ENCODE assay signal across 16 mouse cellular contexts in the genomic region with DNA sequence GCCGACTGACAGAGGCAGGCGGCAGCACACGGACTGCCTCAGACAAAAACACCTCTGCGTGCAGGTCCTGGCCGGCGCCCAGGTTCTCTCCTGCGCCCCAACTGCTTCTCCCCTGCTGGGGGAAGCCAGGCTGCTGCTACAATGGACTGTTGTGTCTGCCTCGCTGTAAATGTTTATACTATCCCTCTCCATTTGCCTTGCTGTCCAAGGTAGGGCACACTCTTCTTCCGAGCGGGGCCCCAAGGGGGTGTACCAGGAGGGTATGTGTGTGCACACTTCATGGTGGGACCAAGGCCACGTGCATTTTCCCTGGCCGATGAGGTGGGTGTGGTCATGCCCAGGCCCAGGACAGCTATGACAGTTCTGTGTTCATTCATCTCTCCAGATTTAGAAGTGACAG. TPM values are rescaled to one million over a fixed set of nuclear protein-coding genes. Genes with fewer than 3 reads are reported as not detected.
DNase-seq lines count a peak whose midpoint lies in the region; ATAC-seq and TF ChIP-seq lines count a peak whose summit lies in the region.
"Had no signal": no experiment of that assay in that cellular context is flagged by ENCODE, and none has a peak within 500 bp of the region (broad histone marks: within the 10 kb centered on the region; RNA-seq: fewer than 3 reads in every experiment).

No protein-coding gene starts in this region.

- TF ChIP-seq POLR2A in heart, adult 2 months (IDR thresholded peaks at IDR 0.05; ENCODE audit: insufficient read depth, low read depth, low read length) = no peak

- H3K4me2 ChIP-seq in heart, postnatal 0 days (ENCODE audit: low read depth, low read length) = no peak overlapping the region
- peak overlapping the region; percentile 6 for H3K4me2 ChIP-seq in neural tube, embryonic 12.5 days (replicated peaks)
- peak overlapping the region; percentile 36 for H3K4me2 ChIP-seq in limb, embryonic 12.5 days
- no peak overlapping the region for H3K4me2 ChIP-seq in midbrain, embryonic 11.5 days
- H3K4me2 ChIP-seq: heart, embryonic 12.5 days; hindbrain, embryonic 14.5 days had no signal

- no peak for TF ChIP-seq CTCF in heart, postnatal 0 days (IDR thresholded peaks at IDR 0.05; ENCODE audit: low read depth)
- TF ChIP-seq CTCF in heart, adult 2 months (IDR thresholded peaks at IDR 0.05) = no peak

- H3K4me1 ChIP-seq in heart, postnatal 0 days (ENCODE audit: control insufficient read depth, insufficient read depth) = peaks cover 13% of the 10 kb centered on the region; the same call in 1 of the 2 replicates
- peaks cover 2% of the 10 kb centered on the region; the same call in 1 of the 2 replicates for H3K4me1 ChIP-seq in heart, adult 2 months (ENCODE audit: control insufficient read depth, insufficient read depth, low read length)
- H3K4me1 ChIP-seq in neural tube, embryonic 12.5 days = peaks cover 5% of the 10 kb centered on the region
- H3K4me1 ChIP-seq in limb, embryonic 12.5 days (replicated peaks) = peaks cover 29% of the 10 kb centered on the region
- no peaks in the 10 kb centered on the region for H3K4me1 ChIP-seq in midbrain, embryonic 11.5 days (ENCODE audit: control insufficient read depth, insufficient read depth, low read length)

- no peaks in the 10 kb centered on the region for H3K9me3 ChIP-seq in heart, postnatal 0 days (replicated peaks; ENCODE audit: control insufficient read depth, low read length)
- H3K9me3 ChIP-seq in neural tube, embryonic 12.5 days = no peaks in the 10 kb centered on the region
- H3K9me3 ChIP-seq in limb, embryonic 12.5 days = no peaks in the 10 kb centered on the region
- H3K9me3 ChIP-seq in midbrain, embryonic 11.5 days (ENCODE audit: control insufficient read depth, low read length) = no peaks in the 10 kb centered on the region
- H3K9me3 ChIP-seq: heart, embryonic 12.5 days; midbrain, embryonic 10.5 days had no signal

- H3K36me3 ChIP-seq in heart, postnatal 0 days (replicated peaks; ENCODE audit: control insufficient read depth, insufficient read depth, low read length) = no peaks in the 10 kb centered on the region
- no peaks in the 10 kb centered on the region for H3K36me3 ChIP-seq in heart, adult 2 months (ENCODE audit: control insufficient read depth, insufficient read depth, low read length)
- no peaks in the 10 kb centered on the region for H3K36me3 ChIP-seq in neural tube, embryonic 12.5 days
- no peaks in the 10 kb centered on the region for H3K36me3 ChIP-seq in limb, embryonic 12.5 days
- no peaks in the 10 kb centered on the region for H3K36me3 ChIP-seq in midbrain, embryonic 11.5 days (ENCODE audit: control insufficient read depth, insufficient read depth, low read length)
- H3K36me3 ChIP-seq: heart, embryonic 12.5 days; midbrain, embryonic 10.5 days had no signal

- DNase-seq in heart, postnatal 0 days (ENCODE audit: low spot score) = no peak
- no peak for DNase-seq in heart, adult 2 months
- no peak for DNase-seq in neural tube, embryonic 10.5 days (ENCODE audit: extremely low spot score, low spot score)
- DNase-seq in thymus, postnatal 14 days = no peak
- no peak for DNase-seq in midbrain, embryonic 11.5 days (ENCODE audit: low spot score, missing footprints)
- DNase-seq: B cell, adult 2 months; cerebellum, postnatal 14 days; gastrocnemius, postnatal 36 days; kidney, adult 9 months had no signal

- H3K4me3 ChIP-seq in heart, postnatal 0 days (ENCODE audit: low read depth, low read length) = no peak overlapping the region
- H3K4me3 ChIP-seq in heart, adult 2 months = no peak overlapping the region
- H3K4me3 ChIP-seq in neural tube, embryonic 12.5 days = no peak overlapping the region
- no peak overlapping the region for H3K4me3 ChIP-seq in limb, embryonic 12.5 days (replicated peaks)
- H3K4me3 ChIP-seq in midbrain, embryonic 11.5 days (ENCODE audit: low read depth, low read length) = no peak overlapping the region
- H3K4me3 ChIP-seq: heart, embryonic 12.5 days; midbrain, embryonic 10.5 days had no signal

- no peak overlapping the region for H3K27ac ChIP-seq in heart, postnatal 0 days (ENCODE audit: low read depth)
- no peak overlapping the region for H3K27ac ChIP-seq in heart, adult 2 months
- H3K27ac ChIP-seq in neural tube, embryonic 12.5 days = no peak overlapping the region
- H3K27ac ChIP-seq in limb, embryonic 12.5 days = peak overlapping the region; percentile 71
- no peak overlapping the region for H3K27ac ChIP-seq in midbrain, embryonic 11.5 days (ENCODE audit: low read depth, low read length)
- H3K27ac ChIP-seq: hindbrain, embryonic 14.5 days; midbrain, embryonic 10.5 days had no signal

- no peak for TF ChIP-seq EP300 in heart, postnatal 0 days (IDR thresholded peaks at IDR 0.05; ENCODE audit: low read depth)
- no peak for TF ChIP-seq EP300 in heart, adult 2 months (IDR thresholded peaks at IDR 0.05; ENCODE audit: insufficient read depth, low read depth, low read length)

- peak overlapping the region; percentile 18; the same call in 1 of the 2 replicates for H3K9ac ChIP-seq in heart, postnatal 0 days (replicated peaks; ENCODE audit: low read depth, low read length)
- H3K9ac ChIP-seq in heart, adult 2 months (ENCODE audit: low read depth, low read length) = no peak overlapping the region
- H3K9ac ChIP-seq in neural tube, embryonic 12.5 days = no peak overlapping the region
- no peak overlapping the region for H3K9ac ChIP-seq in limb, embryonic 12.5 days (replicated peaks)
- H3K9ac ChIP-seq in midbrain, embryonic 11.5 days (ENCODE audit: low read length) = no peak overlapping the region
- H3K9ac ChIP-seq: heart, embryonic 12.5 days; hindbrain, embryonic 14.5 days had no signal

- no peak for ATAC-seq in heart, postnatal 0 days (ENCODE audit: insufficient read depth, low read depth)
- ATAC-seq in neural tube, embryonic 12.5 days (ENCODE audit: low FRiP score, low read depth) = no peak
- peak; percentile 40; the same call in 1 of the 2 replicates for ATAC-seq in limb, embryonic 12.5 days (ENCODE audit: insufficient number of reproducible peaks, insufficient read depth, low FRiP score, low TSS enrichment, low read depth)
- ATAC-seq in midbrain, embryonic 11.5 days (ENCODE audit: low FRiP score) = no peak

- H3K27me3 ChIP-seq in heart, postnatal 0 days (ENCODE audit: control insufficient read depth, insufficient read depth, low read length) = no peaks in the 10 kb centered on the region
- no peaks in the 10 kb centered on the region for H3K27me3 ChIP-seq in heart, adult 2 months (ENCODE audit: control insufficient read depth, insufficient read depth, low read length)
- H3K27me3 ChIP-seq in neural tube, embryonic 12.5 days (replicated peaks) = no peaks in the 10 kb centered on the region
- H3K27me3 ChIP-seq in limb, embryonic 12.5 days = no peaks in the 10 kb centered on the region
- no peaks in the 10 kb centered on the region for H3K27me3 ChIP-seq in midbrain, embryonic 11.5 days (ENCODE audit: control insufficient read depth, insufficient read depth, low read length)
- H3K27me3 ChIP-seq: heart, embryonic 12.5 days had no signal

- 54% methylated on average over 12 of the region's 12 CpGs for WGBS in heart, postnatal 0 days
- WGBS in heart, adult 2 months = 51% methylated on average over 12 of the region's 12 CpGs
- 12% methylated on average over 12 of the region's 12 CpGs for WGBS in neural tube, embryonic 12.5 days
- 10% methylated on average over 12 of the region's 12 CpGs for WGBS in limb, embryonic 12.5 days
- 64% methylated on average over 12 of the region's 12 CpGs for WGBS in midbrain, embryonic 11.5 days

- intact Hi-C loops in heart, adult 2 months (cut with DNase I) = no loop called here

- no peaks in the 10 kb centered on the region for H3K79me2 ChIP-seq in heart, adult 2 months (replicated peaks; ENCODE audit: control insufficient read depth, insufficient read depth, low read length)

RNA-seq across cellular contexts. Expression of a gene that starts 13.2 kb away (rescaled TPM):
- not detected in 2 replicates for total RNA-seq in heart, postnatal 0 days (2014; rRNA removed; ENCODE audit: low replicate concordance)
- polyA plus RNA-seq in heart, postnatal 0 days (2015; fragmentation: Nextera tagmentation; extraction: Ambion mirVana) = 0.08 and 0.10 TPM in 2 replicates
- not detected for total RNA-seq in heart, adult 2 months (2021)
- 0.10 TPM in 1 of 2 replicates, not detected in the other for polyA plus RNA-seq in heart, adult 2 months (2012; rRNA removed)
- 6.4 and 7.0 TPM in 2 replicates for polyA plus RNA-seq in neural tube, embryonic 12.5 days (2016; fragmentation: Nextera tagmentation; extraction: Ambion mirVana)
- 16.9 and 24.6 TPM in 2 replicates for polyA plus RNA-seq in limb, embryonic 12.5 days (2016; fragmentation: Nextera tagmentation; extraction: Ambion mirVana)
- not detected in 2 replicates for polyA plus RNA-seq in midbrain, embryonic 11.5 days (2014; fragmentation: Nextera tagmentation; extraction: Ambion mirVana)
- total RNA-seq: liver, adult 2 months had no signal
- polyA plus RNA-seq: forebrain, embryonic 11.5 days; liver, adult 2 months; midbrain, embryonic 10.5 days had no signal

RNA-seq across cellular contexts. Expression of a gene that starts 20.4 kb away (rescaled TPM):
- 17.7 and 21.9 TPM in 2 replicates for total RNA-seq in heart, postnatal 0 days (2014; rRNA removed; ENCODE audit: low replicate concordance)
- polyA plus RNA-seq in heart, postnatal 0 days (2015; fragmentation: Nextera tagmentation; extraction: Ambion mirVana) = 7.2 and 7.7 TPM in 2 replicates
- 10 to 100 TPM in 1 of 2 experiments, 1 to 10 TPM in 1; 9.2 to 18.9 TPM for total RNA-seq in heart, adult 2 months (2021)
- polyA plus RNA-seq in heart, adult 2 months (2012; rRNA removed) = 27.0 and 38.7 TPM in 2 replicates
- 6.4 and 9.3 TPM in 2 replicates for polyA plus RNA-seq in neural tube, embryonic 12.5 days (2016; fragmentation: Nextera tagmentation; extraction: Ambion mirVana)
- 11.8 and 12.3 TPM in 2 replicates for polyA plus RNA-seq in limb, embryonic 12.5 days (2016; fragmentation: Nextera tagmentation; extraction: Ambion mirVana)
- 3.9 and 5.9 TPM in 2 replicates for polyA plus RNA-seq in midbrain, embryonic 11.5 days (2014; fragmentation: Nextera tagmentation; extraction: Ambion mirVana)

RNA-seq across cellular contexts. Expression of a gene that starts 31.0 kb away (rescaled TPM):
- 0.66 and 0.80 TPM in 2 replicates for total RNA-seq in heart, postnatal 0 days (2014; rRNA removed; ENCODE audit: low replicate concordance)
- 0.10 and 0.14 TPM in 2 replicates for polyA plus RNA-seq in heart, postnatal 0 days (2015; fragmentation: Nextera tagmentation; extraction: Ambion mirVana)
- under 1 TPM; 0.21 to 0.41 TPM for total RNA-seq in heart, adult 2 months (2021)
- polyA plus RNA-seq in heart, adult 2 months (2012; rRNA removed) = 0.97 and 1.1 TPM in 2 replicates
- 6.1 and 7.9 TPM in 2 replicates for polyA plus RNA-seq in neural tube, embryonic 12.5 days (2016; fragmentation: Nextera tagmentation; extraction: Ambion mirVana)
- polyA plus RNA-seq in limb, embryonic 12.5 days (2016; fragmentation: Nextera tagmentation; extraction: Ambion mirVana) = 1.5 and 1.8 TPM in 2 replicates
- polyA plus RNA-seq in midbrain, embryonic 11.5 days (2014; fragmentation: Nextera tagmentation; extraction: Ambion mirVana) = 1.2 and 1.6 TPM in 2 replicates
- total RNA-seq: gastrocnemius, postnatal 36 days had no signal

RNA-seq across cellular contexts. Expression of a gene that starts 49.0 kb away (rescaled TPM):
- total RNA-seq in heart, postnatal 0 days (2014; rRNA removed; ENCODE audit: low replicate concordance) = 11.9 and 26.6 TPM in 2 replicates
- polyA plus RNA-seq in heart, postnatal 0 days (2015; fragmentation: Nextera tagmentation; extraction: Ambion mirVana) = 34.6 and 37.3 TPM in 2 replicates
- total RNA-seq in heart, adult 2 months (2021) = 10 to 100 TPM; 44.5 to 44.7 TPM
- polyA plus RNA-seq in heart, adult 2 months (2012; rRNA removed) = 57.7 and 82.3 TPM in 2 replicates
- polyA plus RNA-seq in neural tube, embryonic 12.5 days (2016; fragmentation: Nextera tagmentation; extraction: Ambion mirVana) = 124 and 130 TPM in 2 replicates
- polyA plus RNA-seq in limb, embryonic 12.5 days (2016; fragmentation: Nextera tagmentation; extraction: Ambion mirVana) = 96.5 and 100 TPM in 2 replicates
- 87.6 and 93.8 TPM in 2 replicates for polyA plus RNA-seq in midbrain, embryonic 11.5 days (2014; fragmentation: Nextera tagmentation; extraction: Ambion mirVana)

Comparison
In these comparisons a context has a peak if more than half of its experiments do, and no peak if none do; other contexts are left out.
1. H3K4me2 ChIP-seq: peak in neural tube, embryonic 12.5 days (single experiment) and limb, embryonic 12.5 days (single experiment); none in heart, postnatal 0 days (single experiment) and midbrain, embryonic 11.5 days (single experiment).